Mouse (Mus musculus): ENCODE results near the gene Trappc2l. TPM values are rescaled to one million over a fixed set of nuclear protein-coding genes. Genes with fewer than 3 reads are reported as not detected.

The Trappc2l gene
- polyA plus RNA-seq, 1 experiment from 2014 or later, result 52.9 TPM

Small RNA genes within 50 kb of the gene (microRNA-seq; reads per million reads assigned to microRNA genes)
- gene Mir6396, result not detected

Other genes with a start within 250 kb of the Trappc2l start
- gene Zc3h18, start 235.0 kb upstream of the Trappc2l start, polyA plus RNA-seq (2016; fragmentation: Nextera tagmentation; extraction: Ambion mirVana), result 47.4 and 51.0 TPM in 2 replicates
- gene Il17c, start 189.6 kb upstream of the Trappc2l start, polyA plus RNA-seq (2016; fragmentation: Nextera tagmentation; extraction: Ambion mirVana), result not detected in 2 replicates
- gene Cyba, start 178.7 kb upstream of the Trappc2l start, polyA plus RNA-seq (2016; fragmentation: Nextera tagmentation; extraction: Ambion mirVana), result 185 and 214 TPM in 2 replicates
- gene Mvd, start 168.2 kb upstream of the Trappc2l start, polyA plus RNA-seq (2016; fragmentation: Nextera tagmentation; extraction: Ambion mirVana), result 41.7 and 43.8 TPM in 2 replicates
- 2.3 and 6.6 TPM in 2 replicates for gene Snai3, start 150.9 kb upstream of the Trappc2l start, polyA plus RNA-seq (2016; fragmentation: Nextera tagmentation; extraction: Ambion mirVana)
- 37.1 and 38.8 TPM in 2 replicates for gene Rnf166, start 135.6 kb upstream of the Trappc2l start, polyA plus RNA-seq (2016; fragmentation: Nextera tagmentation; extraction: Ambion mirVana)
- 40.5 and 45.9 TPM in 2 replicates for gene Ctu2, start 135.5 kb upstream of the Trappc2l start, polyA plus RNA-seq (2016; fragmentation: Nextera tagmentation; extraction: Ambion mirVana)
- 23.7 and 29.3 TPM in 2 replicates for gene Piezo1, start 60.3 kb upstream of the Trappc2l start, polyA plus RNA-seq (2016; fragmentation: Nextera tagmentation; extraction: Ambion mirVana)
- 47.6 TPM in 2 replicates for gene Cdt1, start 43.6 kb upstream of the Trappc2l start, polyA plus RNA-seq (2016; fragmentation: Nextera tagmentation; extraction: Ambion mirVana)
- gene Aprt, start 34.7 kb upstream of the Trappc2l start, polyA plus RNA-seq (2016; fragmentation: Nextera tagmentation; extraction: Ambion mirVana), result 318 and 361 TPM in 2 replicates
- gene Galns, start 177 bp upstream of the Trappc2l start, polyA plus RNA-seq (2016; fragmentation: Nextera tagmentation; extraction: Ambion mirVana), result 8.1 and 11.9 TPM in 2 replicates
- gene Pabpn1l, start 11.1 kb downstream of the Trappc2l start, polyA plus RNA-seq (2016; fragmentation: Nextera tagmentation; extraction: Ambion mirVana), result 0.19 TPM in 1 of 2 replicates, not detected in the other
- gene Cbfa2t3, start 87.5 kb downstream of the Trappc2l start, polyA plus RNA-seq (2016; fragmentation: Nextera tagmentation; extraction: Ambion mirVana), result 3.8 and 5.5 TPM in 2 replicates
- 17.3 and 19.8 TPM in 2 replicates for gene Acsf3, start 163.8 kb downstream of the Trappc2l start, polyA plus RNA-seq (2016; fragmentation: Nextera tagmentation; extraction: Ambion mirVana)
- gene Cdh15, start 236.3 kb downstream of the Trappc2l start, polyA plus RNA-seq (2016; fragmentation: Nextera tagmentation; extraction: Ambion mirVana), result 0.41 and 0.79 TPM in 2 replicates